Mouse (Mus musculus): ENCODE measurements around the gene Ppp1cb.
"Not testable (repeated sequence)": the region's sequence is repeated elsewhere in the genome, so short reads cannot be mapped to it uniquely, and the experiment has no call there.

The Ppp1cb gene

GRCm38 (mm10) chr5:32416881-32417280, 41.8 kb upstream of the Ppp1cb start:
- no peaks in the 10 kb centered on the region for H3K9me3 ChIP-seq (ENCODE audit: low read length)
- H3K4me3 ChIP-seq (replicated peaks; ENCODE audit: low read length), result no peak overlapping the region
- TF ChIP-seq POU5F1 (IDR thresholded peaks at IDR 0.05; ENCODE audit: borderline replicate concordance, low read length) (no peak), CTCF (conservative IDR thresholded peaks at IDR 0.05; ENCODE audit: low read length) (no peak), NANOG (IDR thresholded peaks at IDR 0.05; ENCODE audit: borderline replicate concordance, low read length) (no peak)

GRCm38 (mm10) chr5:32422081-32422589, 36.5 kb upstream of the Ppp1cb start:
- no peak for TF ChIP-seq CTCF (conservative IDR thresholded peaks at IDR 0.05; ENCODE audit: low read length)
- no peak for TF ChIP-seq NANOG (IDR thresholded peaks at IDR 0.05; ENCODE audit: borderline replicate concordance, low read length)
- TF ChIP-seq POU5F1 (IDR thresholded peaks at IDR 0.05; ENCODE audit: borderline replicate concordance, low read length), result no peak
- no peaks in the 10 kb centered on the region for H3K36me3 ChIP-seq (ENCODE audit: insufficient read depth, low read length)
- no peak overlapping the region for H3K4me3 ChIP-seq (replicated peaks; ENCODE audit: low read length)
- peaks cover 14% of the 10 kb centered on the region for H3K4me1 ChIP-seq (replicated peaks; ENCODE audit: low read depth, low read length)
- peaks cover 13% of the 10 kb centered on the region for H3K27me3 ChIP-seq (ENCODE audit: insufficient read depth, low read length)
- no peaks in the 10 kb centered on the region for H3K9me3 ChIP-seq (ENCODE audit: low read length)

More at GRCm38 (mm10) chr5:32416881-32417280, 41.8 kb upstream of the Ppp1cb start:
- H3K36me3 ChIP-seq (ENCODE audit: insufficient read depth, low read length), result no peaks in the 10 kb centered on the region
- H3K4me1 ChIP-seq (replicated peaks; ENCODE audit: low read depth, low read length), result peaks cover 34% of the 10 kb centered on the region
- H3K27me3 ChIP-seq (ENCODE audit: insufficient read depth, low read length), result peaks cover 5% of the 10 kb centered on the region; the same call in 1 of the 2 replicates

GRCm38 (mm10) chr5:32423339-32424046, 35.1 kb upstream of the Ppp1cb start:
- peaks cover 14% of the 10 kb centered on the region for H3K4me1 ChIP-seq (replicated peaks; ENCODE audit: low read depth, low read length)
- H3K4me3 ChIP-seq (replicated peaks; ENCODE audit: low read length), result no peak overlapping the region
- peaks cover 13% of the 10 kb centered on the region for H3K27me3 ChIP-seq (ENCODE audit: insufficient read depth, low read length)
- TF ChIP-seq CTCF (conservative IDR thresholded peaks at IDR 0.05; ENCODE audit: low read length) (no peak), POU5F1 (IDR thresholded peaks at IDR 0.05; ENCODE audit: borderline replicate concordance, low read length) (no peak), NANOG (IDR thresholded peaks at IDR 0.05; ENCODE audit: borderline replicate concordance, low read length) (no peak)
- H3K9me3 ChIP-seq (ENCODE audit: low read length), result no peaks in the 10 kb centered on the region
- H3K36me3 ChIP-seq (ENCODE audit: insufficient read depth, low read length), result no peaks in the 10 kb centered on the region

GRCm38 (mm10) chr5:32424464-32424863, 34.2 kb upstream of the Ppp1cb start:
- no peaks in the 10 kb centered on the region for H3K36me3 ChIP-seq (ENCODE audit: insufficient read depth, low read length)
- TF ChIP-seq POU5F1 (IDR thresholded peaks at IDR 0.05; ENCODE audit: borderline replicate concordance, low read length) (no peak), NANOG (IDR thresholded peaks at IDR 0.05; ENCODE audit: borderline replicate concordance, low read length) (no peak), CTCF (conservative IDR thresholded peaks at IDR 0.05; ENCODE audit: low read length) (no peak)

GRCm38 (mm10) chr5:32425485-32426171, 33.0 kb upstream of the Ppp1cb start:
- peaks cover 8% of the 10 kb centered on the region for H3K27me3 ChIP-seq (ENCODE audit: insufficient read depth, low read length)
- peaks cover 14% of the 10 kb centered on the region for H3K4me1 ChIP-seq (replicated peaks; ENCODE audit: low read depth, low read length)
- no peaks in the 10 kb centered on the region for H3K36me3 ChIP-seq (ENCODE audit: insufficient read depth, low read length)
- H3K4me3 ChIP-seq (replicated peaks; ENCODE audit: low read length), result no peak overlapping the region
- TF ChIP-seq NANOG (IDR thresholded peaks at IDR 0.05; ENCODE audit: borderline replicate concordance, low read length) (no peak), CTCF (conservative IDR thresholded peaks at IDR 0.05; ENCODE audit: low read length) (no peak), POU5F1 (IDR thresholded peaks at IDR 0.05; ENCODE audit: borderline replicate concordance, low read length) (no peak)
- H3K9me3 ChIP-seq (ENCODE audit: low read length), result no peaks in the 10 kb centered on the region

More at GRCm38 (mm10) chr5:32424464-32424863, 34.2 kb upstream of the Ppp1cb start:
- H3K4me1 ChIP-seq (replicated peaks; ENCODE audit: low read depth, low read length), result peaks cover 14% of the 10 kb centered on the region
- H3K27me3 ChIP-seq (ENCODE audit: insufficient read depth, low read length), result peaks cover 13% of the 10 kb centered on the region
- H3K9me3 ChIP-seq (ENCODE audit: low read length), result no peaks in the 10 kb centered on the region
- no peak overlapping the region for H3K4me3 ChIP-seq (replicated peaks; ENCODE audit: low read length)

- no peaks in the 10 kb centered on the region for H3K36me3 ChIP-seq (ENCODE audit: insufficient read depth, low read length)
- TF ChIP-seq CTCF (conservative IDR thresholded peaks at IDR 0.05; ENCODE audit: low read length), result no peak
- TF ChIP-seq NANOG (IDR thresholded peaks at IDR 0.05; ENCODE audit: borderline replicate concordance, low read length), result no peak
- no peak for TF ChIP-seq POU5F1 (IDR thresholded peaks at IDR 0.05; ENCODE audit: borderline replicate concordance, low read length)
- no peak overlapping the region for H3K4me3 ChIP-seq (replicated peaks; ENCODE audit: low read length)
- H3K27me3 ChIP-seq (ENCODE audit: insufficient read depth, low read length), result no peaks in the 10 kb centered on the region
- H3K4me1 ChIP-seq (replicated peaks; ENCODE audit: low read depth, low read length), result peaks cover 17% of the 10 kb centered on the region
- H3K9me3 ChIP-seq (ENCODE audit: low read length), result no peaks in the 10 kb centered on the region
These were observed 28.2 kb upstream of the Ppp1cb start for GRCm38 (mm10) chr5:32430399-32430798.

GRCm38 (mm10) chr5:32434346-32434745, 24.3 kb upstream of the Ppp1cb start:
- not testable (repeated sequence) for H3K27me3 ChIP-seq (ENCODE audit: insufficient read depth, low read length); H3K36me3 ChIP-seq (ENCODE audit: insufficient read depth, low read length); H3K9me3 ChIP-seq (ENCODE audit: low read length); H3K4me3 ChIP-seq (replicated peaks; ENCODE audit: low read length)
- H3K4me1 ChIP-seq (replicated peaks; ENCODE audit: low read depth, low read length), result peaks cover 37% of the 10 kb centered on the region

- peaks cover 45% of the 10 kb centered on the region for H3K4me1 ChIP-seq (replicated peaks; ENCODE audit: low read depth, low read length)
- no peak overlapping the region for H3K4me3 ChIP-seq (replicated peaks; ENCODE audit: low read length)
- no peaks in the 10 kb centered on the region for H3K27me3 ChIP-seq (ENCODE audit: insufficient read depth, low read length)
- no peaks in the 10 kb centered on the region for H3K36me3 ChIP-seq (ENCODE audit: insufficient read depth, low read length)
- H3K9me3 ChIP-seq (ENCODE audit: low read length), result no peaks in the 10 kb centered on the region
- no peak for TF ChIP-seq CTCF (conservative IDR thresholded peaks at IDR 0.05; ENCODE audit: low read length)
- TF ChIP-seq NANOG (IDR thresholded peaks at IDR 0.05; ENCODE audit: borderline replicate concordance, low read length), result no peak
- TF ChIP-seq POU5F1 (IDR thresholded peaks at IDR 0.05; ENCODE audit: borderline replicate concordance, low read length), result no peak
These were observed 23.0 kb upstream of the Ppp1cb start for GRCm38 (mm10) chr5:32435612-32436011.
